Mouse (Mus musculus): Measurements from ENCODE around the gene Ccdc85b. TPM values are rescaled to one million over a fixed set of nuclear protein-coding genes. Genes with fewer than 3 reads are reported as not detected.
"Not testable (repeated sequence)": the region's sequence is repeated elsewhere in the genome, so short reads cannot be mapped to it uniquely, and the experiment has no call there.

The Ccdc85b gene
- 10 to 100 TPM; 28.5 to 31.7 TPM for total RNA-seq (2021)

- intact Hi-C loops (cut with DNase I), result loop anchor here (2.0 kb wide), 2 partner anchors 31 to 33 kb away; partner anchors contain the start of genes AI837181, Drap1 and Mus81
- DNase-seq (ENCODE audit: low spot score in 2 of 2), result no peak
These were observed at the start of gene Ccdc85b for GRCm38 (mm10) chr19:5457746-5458442. Ccdc85b (minus strand) TSS chr19:5457894.

DNA sequence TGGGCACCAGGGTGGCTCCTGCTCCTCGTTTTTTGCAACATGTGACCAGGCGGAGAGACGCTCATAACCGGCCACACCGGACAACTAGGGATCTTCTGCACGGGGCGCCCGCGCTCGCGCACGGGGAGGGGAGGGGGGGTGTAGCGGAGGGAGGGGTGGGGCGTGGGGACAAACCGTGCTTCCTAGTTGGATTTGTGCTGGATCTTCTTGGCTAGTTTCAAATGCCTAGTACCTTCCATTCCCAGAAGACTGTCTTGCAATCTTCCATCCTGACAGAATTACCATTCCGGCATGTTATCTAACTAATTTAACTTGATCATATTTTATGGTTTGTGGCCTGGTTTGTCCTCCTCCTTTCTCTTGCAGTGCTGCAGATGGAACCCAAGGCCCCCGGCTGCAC lies 46.0 kb upstream of the Ccdc85b start, which contains the start of gene 1700020D05Rik:
Gene 1700020D05Rik, minus strand, starts transcription at position 101 of the 400 bp plus-strand sequence.
- intact Hi-C loops (cut with DNase I), result no loop called here
- DNase-seq (ENCODE audit: low spot score in 2 of 2), result no peak

- intact Hi-C loops (cut with DNase I), result no loop called here
These were observed 42.7 kb upstream of the Ccdc85b start for GRCm38 (mm10) chr19:5500330-5500875.

GRCm38 (mm10) chr19:5496052-5496370 lies 38.3 kb upstream of the Ccdc85b start:
- no peak for DNase-seq (ENCODE audit: low spot score in 2 of 2)
- intact Hi-C loops (cut with DNase I), result no loop called here

More at GRCm38 (mm10) chr19:5500330-5500875, 42.7 kb upstream of the Ccdc85b start:
- no peak for DNase-seq (ENCODE audit: low spot score in 2 of 2)

DNA sequence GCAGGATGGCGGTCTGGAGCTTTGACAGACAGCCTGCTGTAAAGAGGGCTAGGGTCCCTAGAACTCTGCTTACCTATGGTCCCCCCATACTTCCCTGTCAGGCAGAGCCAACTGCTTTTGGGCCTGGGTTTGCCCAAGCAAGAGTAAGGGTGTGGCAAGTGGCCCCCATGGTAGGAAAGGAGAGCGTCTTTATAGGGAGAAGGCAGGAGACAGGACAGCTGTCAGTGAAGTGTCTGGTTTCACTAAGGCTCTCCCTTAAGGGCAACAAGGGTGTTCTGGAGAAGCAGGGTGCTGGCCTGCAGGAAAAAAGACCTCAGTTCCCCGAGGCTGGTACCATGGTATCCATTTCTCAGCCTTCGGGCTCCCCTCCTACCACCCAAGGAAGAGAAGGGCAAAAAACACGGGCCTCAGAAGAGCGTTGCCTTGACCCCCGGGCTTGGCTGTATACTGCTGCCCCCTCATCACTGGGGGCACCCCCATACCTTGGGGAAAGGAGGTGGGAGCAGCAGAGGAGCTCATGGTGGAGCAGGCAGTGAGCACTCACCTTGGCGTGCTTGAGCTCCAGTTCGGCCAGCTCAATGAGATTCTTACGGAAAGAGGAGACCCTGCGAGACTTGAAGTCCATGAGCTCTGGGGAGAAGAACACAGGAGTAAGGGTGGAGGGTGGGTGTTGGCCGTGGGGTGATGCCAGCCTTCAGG lies 37.8 kb upstream of the Ccdc85b start:
- no peak for DNase-seq (ENCODE audit: low spot score in 2 of 2)
- intact Hi-C loops (cut with DNase I), result no loop called here

- intact Hi-C loops (cut with DNase I), result no loop called here
- no peak for DNase-seq (ENCODE audit: low spot score in 2 of 2)
These were observed 36.6 kb upstream of the Ccdc85b start for GRCm38 (mm10) chr19:5494314-5494713.

GRCm38 (mm10) chr19:5493301-5493721 lies 35.6 kb upstream of the Ccdc85b start:
- intact Hi-C loops (cut with DNase I); DNase-seq (ENCODE audit: low spot score in 2 of 2): not testable (repeated sequence)

GRCm38 (mm10) chr19:5492641-5493040 lies 34.9 kb upstream of the Ccdc85b start:
- DNase-seq (ENCODE audit: low spot score in 2 of 2), result no peak
- intact Hi-C loops (cut with DNase I), result no loop called here

DNA sequence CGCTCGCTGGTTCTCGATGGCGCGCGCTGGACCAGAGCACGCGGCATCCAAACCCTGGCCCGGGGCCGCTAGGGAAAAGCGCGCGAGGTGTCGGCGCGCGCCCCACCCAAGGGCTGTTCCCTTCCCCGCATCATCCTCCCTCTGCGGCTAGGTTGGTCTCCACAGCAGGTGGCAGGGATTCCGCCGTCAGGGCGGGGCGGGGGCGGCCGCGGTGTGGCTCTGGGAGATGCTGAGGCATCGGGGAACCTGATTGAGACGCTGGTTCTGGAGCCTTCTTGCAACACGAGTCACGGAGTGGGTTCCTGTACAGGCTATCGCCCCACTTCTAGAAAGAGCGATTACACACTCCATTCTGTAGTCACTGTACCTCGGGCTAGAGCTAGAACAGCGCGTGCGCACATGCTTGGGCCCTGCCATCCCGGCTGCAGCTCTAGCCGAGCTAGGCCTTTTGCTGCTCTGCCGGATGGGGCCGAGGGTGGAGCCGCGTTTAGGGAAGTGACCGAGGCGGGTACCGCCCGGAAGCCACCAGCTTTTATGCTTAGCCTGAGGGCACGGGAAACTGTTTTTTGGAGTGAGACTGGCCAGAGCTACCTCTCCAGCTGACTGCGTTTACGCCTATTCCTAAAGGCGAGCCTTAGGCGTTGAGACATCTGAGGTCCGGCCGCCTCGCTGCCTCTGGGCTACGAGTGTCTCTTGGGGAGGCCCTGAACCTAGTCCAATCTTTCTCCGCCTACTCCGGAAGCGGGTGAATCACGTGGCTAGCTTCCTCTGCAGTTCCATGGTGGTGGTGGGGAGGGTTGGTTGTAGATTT lies 33.4 kb upstream of the Ccdc85b start:
- intact Hi-C loops (cut with DNase I), result loop anchor here (1.0 to 2.0 kb wide), 2 partner anchors 20 to 31 kb away; partner anchors contain the start of genes Fibp and Snx32
- DNase-seq (ENCODE audit: low spot score in 2 of 2), result peak; percentile 82 to 88

GRCm38 (mm10) chr19:5490313-5490897 lies 32.7 kb upstream of the Ccdc85b start, which contains the start of gene Cfl1:
Cfl1 (plus strand) TSS chr19:5490455.
- intact Hi-C loops (cut with DNase I), result loop anchor here (1.0 to 2.0 kb wide), 2 partner anchors 20 to 30 kb away; partner anchors contain the start of genes Fibp and Snx32
- peak; percentile 96 for DNase-seq (ENCODE audit: low spot score in 2 of 2)

GRCm38 (mm10) chr19:5489721-5490120 lies 32.0 kb upstream of the Ccdc85b start:
- DNase-seq (ENCODE audit: low spot score in 2 of 2), result not testable (repeated sequence)
- intact Hi-C loops (cut with DNase I), result loop anchor here (1.0 to 2.0 kb wide), 4 partner anchors 21 to 65 kb away; partner anchors contain the start of genes AI837181, Ccdc85b, Drap1 and Fibp

GRCm38 (mm10) chr19:5488878-5489571 lies 31.3 kb upstream of the Ccdc85b start:
- peak; percentile 95 to 97 for DNase-seq (ENCODE audit: low spot score in 2 of 2)
- intact Hi-C loops (cut with DNase I), result loop anchor here (1.0 to 2.0 kb wide), 3 partner anchors 26 to 64 kb away; partner anchors contain the start of genes AI837181, Ccdc85b and Drap1

GRCm38 (mm10) chr19:5487768-5488550 lies 30.3 kb upstream of the Ccdc85b start, which contains the start of gene Mus81:
Mus81 (minus strand) TSS chr19:5488402.
- peak; percentile 90 to 91 for DNase-seq (ENCODE audit: low spot score in 2 of 2)
- intact Hi-C loops (cut with DNase I), result loop anchor here (1.0 to 2.0 kb wide), 3 partner anchors 25 to 63 kb away; partner anchors contain the start of genes AI837181, Ccdc85b and Drap1

DNA sequence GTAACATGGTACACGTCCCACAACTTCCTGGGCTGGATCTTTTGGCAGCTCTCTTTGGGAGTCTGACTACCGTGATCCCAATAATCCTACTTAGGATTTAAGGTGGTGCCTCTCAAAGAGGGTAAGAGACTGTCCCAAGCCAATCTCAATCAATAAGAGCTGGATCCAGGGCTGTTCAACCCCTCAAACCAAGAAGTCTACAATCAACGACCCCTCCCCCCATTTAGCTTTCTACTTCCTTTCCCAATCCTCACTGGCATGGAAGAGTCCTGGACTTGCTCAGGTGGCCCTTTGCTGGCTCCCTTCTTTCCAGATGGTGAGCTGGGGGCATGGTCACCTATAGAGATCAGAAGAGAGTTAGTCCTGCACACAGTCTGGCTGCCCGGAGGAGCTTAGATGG lies 29.1 kb upstream of the Ccdc85b start:
- intact Hi-C loops (cut with DNase I), result no loop called here
- no peak for DNase-seq (ENCODE audit: low spot score in 2 of 2)

GRCm38 (mm10) chr19:5486286-5486685 lies 28.6 kb upstream of the Ccdc85b start:
- intact Hi-C loops (cut with DNase I), result no loop called here
- DNase-seq (ENCODE audit: low spot score in 2 of 2), result no peak

DNA sequence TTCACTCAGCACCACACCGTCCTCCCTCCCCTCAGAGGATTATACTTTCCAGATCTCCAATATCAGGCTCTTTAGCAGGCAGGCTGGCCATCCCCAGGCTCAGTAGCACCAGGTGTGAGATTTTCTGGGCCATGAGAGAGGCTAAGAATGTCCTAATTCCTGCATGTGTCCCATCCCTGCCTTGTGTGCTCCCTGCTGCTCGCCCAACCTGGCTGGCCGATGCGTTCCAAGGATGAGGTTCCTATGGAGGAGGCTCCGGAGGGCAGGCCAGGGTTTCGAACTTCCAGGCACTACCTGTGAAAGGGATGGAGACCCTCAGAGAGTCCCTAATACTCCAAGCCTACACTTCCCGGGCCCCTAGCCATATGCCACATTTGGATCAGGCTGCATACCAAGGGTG lies 28.1 kb upstream of the Ccdc85b start:
- intact Hi-C loops (cut with DNase I), result no loop called here
- no peak for DNase-seq (ENCODE audit: low spot score in 2 of 2)

- intact Hi-C loops (cut with DNase I), result no loop called here
These were observed 27.7 kb upstream of the Ccdc85b start for GRCm38 (mm10) chr19:5485371-5485770.

More at GRCm38 (mm10) chr19:5485371-5485770, 27.7 kb upstream of the Ccdc85b start:
- no peak for DNase-seq (ENCODE audit: low spot score in 2 of 2)

All from left cerebral cortex, postnatal 36 days (tissue).